Mouse (Mus musculus) heart, adult 2 months (tissue): Measurements from ENCODE around the gene Tssk1. TPM values are rescaled to one million over a fixed set of nuclear protein-coding genes. Genes with fewer than 3 reads are reported as not detected.

Experiments used
- DNase-seq, 2 experiments: peaks; one replicate each; pipeline ENCODE4 v3.0.0; 2021
- H3K27ac ChIP-seq: fragments of 200-600 bp; 2 replicates; pipeline ENCODE4 v1.8.1; 2022
- H3K27me3 ChIP-seq: fragments of 200-500 bp; 2 replicates; pipeline ENCODE4 v1.6.1; 2012; ENCODE audit warnings: mild to moderate bottlenecking, low read length, inconsistent platforms, mixed read lengths; ENCODE audit not compliant: control insufficient read depth, insufficient read depth
- H3K36me3 ChIP-seq: fragments of 200-500 bp; 2 replicates; pipeline ENCODE4 v1.6.1; 2012; ENCODE audit warnings: low read length, inconsistent platforms; ENCODE audit not compliant: control insufficient read depth, insufficient read depth
- H3K4me1 ChIP-seq: fragments of 200-500 bp; 2 replicates; pipeline ENCODE4 v1.6.1; 2011; ENCODE audit warnings: low read length; ENCODE audit not compliant: control insufficient read depth, insufficient read depth
- H3K4me3 ChIP-seq: fragments of 200-600 bp; 2 replicates; pipeline ENCODE4 v1.8.1; 2022
- H3K79me2 ChIP-seq: fragments of 200-500 bp; replicated peaks from 2 replicates; pipeline ENCODE4 v1.6.1; 2012; ENCODE audit warnings: mild to moderate bottlenecking, inconsistent platforms, low read length, moderate library complexity, mixed read lengths; ENCODE audit not compliant: control insufficient read depth, insufficient read depth
- H3K9ac ChIP-seq: fragments of 200-500 bp; 2 replicates; pipeline ENCODE4 v1.6.1; 2012; ENCODE audit warnings: low read depth, mild to moderate bottlenecking, control low read depth, inconsistent platforms, low read length, mixed read lengths
- CTCF ChIP-seq: fragments of 200-600 bp; IDR thresholded peaks from 2 replicates; pipeline ENCODE4 v1.8.1; 2022; ENCODE audit warnings: antibody characterized with exemption, mild to moderate bottlenecking, moderate library complexity
- EP300 ChIP-seq: fragments of 200-500 bp; IDR thresholded peaks from 2 replicates; pipeline ENCODE4 v1.6.1; 2011; ENCODE audit warnings: low read depth, low read length, control low read depth; ENCODE audit not compliant: insufficient read depth
- POLR2A ChIP-seq: fragments of 200-500 bp; IDR thresholded peaks from 2 replicates; pipeline ENCODE4 v1.6.1; 2011; ENCODE audit warnings: mild to moderate bottlenecking, low read depth, low read length, control low read depth; ENCODE audit not compliant: insufficient read depth
- WGBS: fragments of 180-500 bp; shearing (Covaris S2); methylation state at CpG from one replicate; pipeline ENCODE4 v1.1.7; 2018; 5-methylcytosine and 5-hydroxymethylcytosine counted together
- intact Hi-C: fragments of 180-260 bp; cut with DNase I; formaldehyde crosslinking; loops from one replicate; pipeline ENCODE4 v1.15.1; 2025
- long read RNA-seq: library from polyadenylated mRNA; stranded (forward); transcript quantifications from one replicate; pipeline ENCODE4 v2.0.0, GENCODE M21; 2021
- polyA plus RNA-seq: library from polyadenylated mRNA; depleted of rRNA; stranded (reverse); fragments of >200 nt; gene quantifications from 2 replicates; pipeline ENCODE4 v1.2.3, GENCODE M21; 2012; rRNA removed
- total RNA-seq, 2 experiments: library from RNA; stranded (reverse); gene quantifications; 2 replicates each; pipeline ENCODE4 v1.2.3; 2021

The Tssk1 gene
- total RNA-seq: under 1 TPM; 0.16 TPM
- 0.27 and 0.29 TPM in 2 replicates for polyA plus RNA-seq
- long read RNA-seq: 0 reads

- H3K4me1 ChIP-seq: peaks cover 8% of the 10 kb centered on the region
- WGBS: 83% methylated on average over 2 of the region's 2 CpGs
- H3K27ac ChIP-seq: no peak within 1 kb of the TSS
- peaks cover 3% of the 10 kb centered on the region; the same call in 1 of the 2 replicates for H3K36me3 ChIP-seq
- TF ChIP-seq POLR2A: no peak
- no peak for TF ChIP-seq EP300
- TF ChIP-seq CTCF: no peak
- H3K79me2 ChIP-seq: peaks cover 6% of the 10 kb centered on the region; the same call in 1 of the 2 replicates
- intact Hi-C loops: no loop called here
- H3K9ac ChIP-seq: no peak within 1 kb of the TSS
- no peaks in the 10 kb centered on the region for H3K27me3 ChIP-seq
- no peak for DNase-seq
- no peak within 1 kb of the TSS for H3K4me3 ChIP-seq
Observed at GRCm38 (mm10) chr16:17893923-17894322, at the start of gene Tssk1. Gene Tssk1, plus strand, starts transcription at chr16:17894223.

DNA sequence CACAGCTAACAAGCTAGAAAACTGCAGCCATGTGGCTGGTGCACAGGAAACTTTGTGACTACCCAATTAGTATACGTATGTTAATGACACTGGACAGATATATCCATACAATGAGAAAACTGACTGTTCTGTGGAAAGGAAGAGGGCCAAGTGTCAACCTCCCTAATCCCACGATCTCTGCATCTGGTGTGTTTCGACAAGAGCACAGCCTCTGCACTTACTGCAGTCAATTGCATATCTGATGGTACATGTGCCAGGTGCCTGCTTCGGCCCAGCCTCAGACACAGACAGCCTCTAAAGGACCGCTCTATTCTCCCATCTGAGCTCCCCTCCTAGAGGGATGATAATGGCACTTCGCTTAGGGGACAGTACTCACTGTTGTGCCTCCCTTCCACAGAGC lies 45.6 kb upstream of the Tssk1 start:
- 80% methylated on average over 6 of the region's 6 CpGs for WGBS
- Histone ChIP-seq H3K9ac (no peak overlapping the region), H3K36me3 (no peaks in the 10 kb centered on the region), H3K4me1 (no peaks in the 10 kb centered on the region), H3K79me2 (no peaks in the 10 kb centered on the region), H3K4me3 (no peak overlapping the region), H3K27ac (no peak overlapping the region), H3K27me3 (no peaks in the 10 kb centered on the region)
- DNase-seq: no peak
- intact Hi-C loops: no loop called here
- TF ChIP-seq CTCF (no peak), EP300 (no peak), POLR2A (no peak)

- Histone ChIP-seq H3K36me3 (no peaks in the 10 kb centered on the region), H3K4me3 (no peak overlapping the region), H3K9ac (no peak overlapping the region), H3K79me2 (no peaks in the 10 kb centered on the region), H3K27me3 (no peaks in the 10 kb centered on the region), H3K27ac (no peak overlapping the region), H3K4me1 (no peaks in the 10 kb centered on the region)
- DNase-seq: no peak
- 27% methylated on average over 1 of the region's 1 CpGs for WGBS
- TF ChIP-seq EP300 (no peak), CTCF (peak; percentile 88)
- intact Hi-C loops: no loop called here
Observed at GRCm38 (mm10) chr16:17848928-17849327, 45.1 kb upstream of the Tssk1 start.

DNA sequence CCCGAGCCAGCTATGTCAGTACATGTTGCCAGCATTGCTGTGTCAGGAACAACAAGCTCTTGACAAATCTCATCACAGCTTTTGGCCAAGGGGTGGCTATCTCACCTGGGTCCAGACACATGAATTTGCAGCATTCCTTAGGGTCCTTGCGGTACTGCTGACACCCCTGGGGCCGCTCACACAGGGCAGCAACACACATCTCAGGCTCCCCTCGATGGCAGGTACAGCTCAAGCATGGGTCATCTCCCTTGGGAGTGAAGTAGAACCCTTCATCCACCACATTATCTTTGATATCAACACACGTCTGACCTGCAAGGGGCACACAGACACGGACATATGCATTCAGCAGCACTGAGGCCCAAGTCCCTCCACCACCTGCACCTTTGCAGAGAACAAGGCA lies 44.5 kb upstream of the Tssk1 start:
- Histone ChIP-seq H3K4me3 (no peak overlapping the region), H3K27ac (no peak overlapping the region), H3K9ac (no peak overlapping the region), H3K27me3 (no peaks in the 10 kb centered on the region), H3K36me3 (no peaks in the 10 kb centered on the region), H3K4me1 (no peaks in the 10 kb centered on the region), H3K79me2 (no peaks in the 10 kb centered on the region)
- 72% methylated on average over 6 of the region's 6 CpGs for WGBS
- DNase-seq: no peak
- TF ChIP-seq CTCF (no peak), EP300 (no peak), POLR2A (no peak)
- intact Hi-C loops: no loop called here

- Histone ChIP-seq H3K36me3 (no peaks in the 10 kb centered on the region), H3K9ac (no peak overlapping the region), H3K4me1 (no peaks in the 10 kb centered on the region), H3K79me2 (no peaks in the 10 kb centered on the region), H3K4me3 (no peak overlapping the region), H3K27ac (no peak overlapping the region), H3K27me3 (no peaks in the 10 kb centered on the region)
- 98% methylated on average over 5 of the region's 5 CpGs for WGBS
- TF ChIP-seq POLR2A: no peak
- no peak for TF ChIP-seq CTCF
- no peak for TF ChIP-seq EP300
- no peak for DNase-seq
- intact Hi-C loops: no loop called here
Observed at GRCm38 (mm10) chr16:17851331-17851730, 42.7 kb upstream of the Tssk1 start.

- no peaks in the 10 kb centered on the region for H3K4me1 ChIP-seq
- TF ChIP-seq EP300 (no peak), CTCF (no peak), POLR2A (no peak)
- intact Hi-C loops: no loop called here
- no peak for DNase-seq
- no peaks in the 10 kb centered on the region for H3K79me2 ChIP-seq
- H3K9ac ChIP-seq: no peak overlapping the region
- WGBS: 95% methylated on average over 1 of the region's 1 CpGs
- no peaks in the 10 kb centered on the region for H3K36me3 ChIP-seq
- H3K27me3 ChIP-seq: no peaks in the 10 kb centered on the region
- H3K27ac ChIP-seq: no peak overlapping the region
- no peak overlapping the region for H3K4me3 ChIP-seq
Observed at GRCm38 (mm10) chr16:17851860-17852259, 42.2 kb upstream of the Tssk1 start.
